Mouse (Mus musculus) gastrocnemius, adult 18-20 months (tissue): ENCODE measurements around the gene St6gal1. TPM values are rescaled to one million over a fixed set of nuclear protein-coding genes. Genes with fewer than 3 reads are reported as not detected.
A peak's percentile ranks its signal among the peaks of the same experiment; 100 is the strongest.

Experiments used
- DNase-seq: peaks from one replicate; pipeline ENCODE4 v3.0.0; 2021; ENCODE audit warnings: low spot score
- total RNA-seq, 2 experiments: library from RNA; stranded (reverse); gene quantifications; 2 replicates each; pipeline ENCODE4 v1.2.3; 2021

The St6gal1 gene
- total RNA-seq, 2 experiments from 2014 or later, result 3.6 to 4.7 TPM

DNA sequence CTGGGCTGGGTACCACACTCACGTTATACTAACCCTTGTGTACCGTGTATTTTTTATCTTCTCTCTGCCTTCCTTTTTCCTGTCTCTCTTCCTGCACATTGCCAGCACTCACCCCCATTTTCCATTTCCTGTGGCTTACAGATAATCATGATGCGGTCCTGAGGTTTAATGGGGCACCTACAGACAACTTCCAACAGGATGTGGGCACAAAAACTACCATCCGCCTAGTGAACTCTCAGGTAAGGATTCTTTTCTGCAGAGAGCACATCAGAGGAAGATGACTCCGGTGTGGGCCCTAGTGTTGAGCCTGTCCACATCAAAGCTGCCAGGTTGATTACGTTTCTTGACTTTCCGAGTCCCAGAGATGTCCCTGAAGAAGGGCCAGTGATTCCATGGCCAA is 103.7 kb downstream of the St6gal1 start:
- DNase-seq, result no peak

DNA sequence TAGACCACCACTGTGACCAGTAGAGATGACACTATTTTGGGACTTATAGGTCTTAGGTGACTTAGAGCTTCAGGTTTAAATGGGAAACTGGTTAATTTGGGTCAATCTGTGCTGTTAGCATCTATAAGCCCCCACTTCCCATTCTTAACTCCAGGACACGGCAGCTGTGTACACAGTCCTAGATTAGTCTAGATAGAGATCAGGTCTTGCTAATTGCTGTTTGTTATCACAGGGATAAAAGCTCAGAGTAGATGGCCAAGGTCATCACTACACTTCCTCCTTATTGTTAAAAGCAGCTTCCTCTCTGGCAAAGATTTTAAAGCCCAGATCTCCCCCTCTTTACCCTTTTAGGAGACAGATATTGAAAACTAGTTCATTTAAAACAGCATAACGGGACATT is 107.6 kb downstream of the St6gal1 start:
- no peak for DNase-seq

DNA sequence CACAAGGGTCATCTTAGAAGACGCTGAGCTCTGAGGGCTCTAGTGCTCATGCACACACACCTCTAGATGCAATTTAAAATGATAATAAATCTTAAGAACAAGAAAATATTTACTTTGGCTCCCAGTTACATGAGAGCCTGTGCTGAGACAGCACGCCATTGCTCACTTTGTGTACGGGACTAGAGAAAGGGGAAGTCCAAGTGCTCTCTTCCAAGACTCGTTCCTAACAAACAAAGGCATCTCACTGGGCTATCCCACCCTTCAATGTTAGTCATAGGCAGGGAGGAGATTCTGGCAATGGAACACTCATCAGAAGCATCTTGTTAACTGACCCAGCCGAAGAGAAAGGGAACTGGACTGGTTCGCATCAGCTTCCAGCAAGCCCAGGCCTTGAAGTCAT is 108.1 kb downstream of the St6gal1 start:
- peak; percentile 35 for DNase-seq

DNA sequence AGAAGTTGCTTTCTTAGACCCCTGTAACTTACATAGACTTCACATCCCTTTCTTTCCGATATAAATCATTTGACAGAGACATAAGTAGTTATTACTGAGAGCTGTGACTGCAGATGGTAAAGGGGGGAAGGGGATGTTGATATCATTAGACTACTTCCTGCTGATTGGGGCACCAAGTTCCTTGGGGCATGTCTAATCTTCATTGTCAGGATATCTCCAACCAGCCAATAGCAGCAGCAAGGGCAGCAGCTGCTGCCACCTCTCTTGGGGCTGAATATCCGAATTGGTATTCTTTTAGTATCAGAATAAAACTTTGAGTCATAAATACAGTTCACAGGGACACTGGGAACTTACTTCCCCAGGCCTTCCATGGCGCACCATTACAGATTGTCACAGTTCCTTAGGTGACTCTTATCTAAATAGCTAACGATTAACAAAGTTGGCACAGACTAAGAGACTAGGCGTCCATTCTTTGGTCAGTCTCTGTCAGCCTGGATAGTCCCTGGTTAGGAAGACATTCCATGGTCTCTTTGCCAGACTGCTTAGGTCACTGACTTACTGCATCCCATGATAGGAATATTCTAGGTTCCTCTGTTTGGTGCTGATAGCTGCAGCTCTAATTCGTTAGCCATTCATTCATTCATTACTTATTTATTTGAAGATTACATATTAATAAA is 109.5 kb downstream of the St6gal1 start:
- no peak for DNase-seq

DNA sequence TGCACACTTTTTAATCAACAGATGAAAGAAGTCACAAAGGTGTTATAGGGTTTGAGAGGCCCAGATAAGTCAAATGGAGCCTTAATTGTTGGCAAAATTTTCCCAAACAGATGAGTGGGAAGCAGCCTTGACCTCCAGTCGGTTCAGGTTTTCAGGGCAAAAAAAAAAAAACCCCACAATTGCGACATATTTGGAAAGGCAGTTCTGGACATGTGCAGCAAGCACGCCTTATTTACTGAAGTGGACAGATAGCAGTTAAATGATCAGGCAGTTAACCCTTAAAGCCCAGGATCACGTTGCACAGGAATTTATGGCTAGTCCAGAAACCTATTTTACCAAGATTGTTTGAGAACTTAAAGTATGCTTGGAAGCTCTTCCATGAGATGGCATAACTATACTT is 112.8 kb downstream of the St6gal1 start:
- no peak for DNase-seq

DNA sequence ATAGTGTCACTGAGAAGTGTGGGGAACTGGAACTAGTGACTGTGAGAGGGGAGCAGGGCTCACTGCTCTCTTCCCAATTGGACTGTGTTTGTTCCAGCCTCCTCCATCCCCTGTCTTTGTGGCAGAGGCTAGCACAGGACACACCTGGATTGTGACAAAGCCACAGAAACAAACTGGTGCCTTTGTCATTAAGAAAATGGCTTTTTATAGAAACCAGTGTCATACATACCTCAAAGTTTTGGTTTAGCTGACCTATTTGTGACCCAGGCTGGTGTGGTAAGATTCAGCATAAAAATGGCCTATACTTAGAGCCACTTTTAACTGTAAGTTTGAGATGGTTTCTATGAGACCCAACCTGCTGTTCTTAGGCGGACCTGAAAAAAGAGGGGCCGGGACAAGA is 116.7 kb downstream of the St6gal1 start:
- no peak for DNase-seq

DNA sequence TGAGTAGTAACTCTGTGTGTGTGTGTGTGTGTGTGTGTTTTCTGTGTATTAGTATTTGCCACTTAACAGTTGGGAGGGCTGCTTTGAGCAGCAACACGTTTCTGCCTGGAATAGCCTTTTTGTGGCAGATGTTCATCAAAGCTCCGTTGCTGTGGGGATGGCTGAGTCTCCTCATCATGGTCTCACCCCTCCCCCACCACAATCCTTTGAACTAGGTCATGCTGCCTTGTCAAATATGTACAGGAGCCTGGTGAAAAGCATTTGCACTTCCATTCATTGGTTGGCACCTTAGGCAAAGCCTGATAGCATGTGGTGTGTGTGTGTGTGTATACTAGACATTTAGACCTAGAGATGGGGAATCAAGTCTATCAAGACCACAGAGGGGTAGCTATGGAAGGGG is 126.3 kb downstream of the St6gal1 start:
- no peak for DNase-seq

DNA sequence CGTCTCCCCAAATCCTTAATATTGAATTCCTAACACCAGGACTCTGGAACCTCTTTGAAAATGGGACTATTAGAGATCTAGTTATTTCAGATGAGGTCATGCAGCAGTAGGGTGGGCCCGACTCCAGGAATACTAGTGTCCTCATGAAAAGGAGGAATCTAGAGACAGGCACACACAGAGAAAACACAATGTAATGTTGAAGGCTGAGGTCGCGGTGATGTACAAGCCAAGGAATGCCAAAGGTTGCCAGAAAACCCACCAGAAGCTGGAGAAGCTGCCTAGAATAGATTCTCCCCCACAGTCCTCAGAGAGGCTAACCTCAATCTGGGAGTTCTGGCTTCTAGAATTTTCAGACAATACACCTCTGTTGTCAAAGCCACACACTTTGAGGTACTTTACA is 136.5 kb downstream of the St6gal1 start:
- peak; percentile 51 for DNase-seq

DNA sequence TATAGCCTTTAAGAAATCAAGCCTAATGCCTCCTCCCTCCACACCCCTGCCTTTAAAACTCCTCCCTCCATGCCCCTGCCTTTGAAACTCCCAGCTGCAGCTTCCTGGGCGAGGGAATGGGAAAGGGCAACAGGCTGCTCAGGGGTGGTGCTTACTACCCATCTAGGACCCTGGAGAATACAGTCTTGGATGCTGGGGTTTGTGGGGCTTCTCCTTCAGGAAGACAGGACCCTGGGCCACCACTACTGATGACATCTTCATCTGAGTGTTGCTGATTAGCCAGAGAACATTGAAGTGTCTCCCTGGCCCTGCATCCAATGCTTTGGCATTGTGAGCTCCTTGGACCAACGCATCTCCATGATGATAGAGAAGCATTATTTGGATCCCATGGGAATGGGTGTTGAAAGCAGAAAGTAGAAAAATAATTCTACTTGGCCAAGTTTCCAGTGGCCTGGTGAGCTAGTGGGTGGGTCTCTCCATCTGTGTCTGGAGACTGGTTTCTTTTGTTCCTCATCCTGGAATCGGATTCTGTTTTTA is 137.0 kb downstream of the St6gal1 start:
- peak; percentile 50 for DNase-seq

DNA sequence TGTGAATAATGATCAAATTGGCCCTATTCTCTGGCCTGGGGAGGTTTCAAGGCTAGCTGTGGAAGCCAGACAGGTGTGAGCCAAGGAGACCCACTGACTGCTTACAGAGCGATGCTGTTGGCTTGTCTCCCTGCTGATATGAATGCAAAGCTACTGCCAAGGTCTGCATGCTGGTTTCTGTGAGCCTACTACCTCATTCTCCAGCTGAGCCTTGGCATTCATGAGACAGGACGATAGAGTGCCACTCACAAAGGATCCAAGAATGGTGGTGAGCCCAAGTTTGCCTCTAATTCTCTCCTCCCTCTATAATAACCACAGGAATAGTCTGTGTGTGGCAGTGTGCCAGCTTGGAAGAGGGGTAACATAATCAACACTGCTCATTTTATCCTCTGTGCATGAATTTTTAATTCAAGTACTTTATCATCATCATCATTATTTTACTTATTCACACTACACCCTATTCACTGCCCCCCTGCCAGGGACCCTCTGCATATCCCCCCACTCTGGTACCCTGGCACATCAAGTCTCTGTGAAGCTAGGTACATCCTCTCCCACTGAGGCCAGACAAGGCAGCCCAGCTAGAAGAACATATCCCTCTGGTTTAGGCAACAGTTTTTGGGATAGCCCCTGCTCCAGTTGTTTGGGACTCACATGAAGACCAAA is 139.9 kb downstream of the St6gal1 start:
- no peak for DNase-seq

DNA sequence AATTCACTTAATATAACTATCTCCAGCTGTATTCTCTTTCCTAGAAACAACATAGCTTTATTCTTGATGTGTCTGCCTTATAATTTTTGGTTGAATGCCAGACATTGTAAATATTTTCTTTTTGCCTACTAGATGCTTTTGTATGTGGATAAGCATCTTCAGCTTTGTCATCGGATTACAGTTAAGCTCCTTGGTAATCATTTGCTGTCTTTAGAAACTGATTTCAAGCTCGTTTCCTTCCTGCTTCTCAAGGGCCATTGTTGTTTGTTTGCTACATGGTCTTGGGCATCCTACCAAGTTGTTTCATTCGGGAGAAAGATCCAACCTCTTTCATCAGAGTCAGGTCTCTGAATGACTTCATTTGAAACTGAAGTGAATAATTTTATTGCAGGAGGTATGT is 144.6 kb downstream of the St6gal1 start:
- no peak for DNase-seq

DNA sequence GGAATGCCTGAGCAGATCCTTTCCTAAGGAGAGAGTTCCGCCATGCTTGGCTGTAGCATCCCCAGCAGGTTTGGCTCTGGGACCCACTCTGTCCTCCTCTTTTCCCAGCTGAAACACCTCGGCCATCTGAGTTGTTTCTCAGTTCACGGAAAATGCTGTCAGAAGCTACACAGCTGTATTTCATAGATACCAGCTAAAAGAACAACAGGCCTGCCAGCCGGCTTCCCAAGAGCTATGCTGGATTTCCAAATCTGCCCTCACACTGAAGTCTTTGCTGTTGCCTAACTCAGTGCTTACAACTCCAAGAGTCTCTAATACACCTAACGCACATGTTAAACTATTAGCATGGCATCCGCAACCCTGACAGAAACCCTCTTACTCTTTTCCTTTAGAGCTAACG is 146.2 kb downstream of the St6gal1 start:
- no peak for DNase-seq

DNA sequence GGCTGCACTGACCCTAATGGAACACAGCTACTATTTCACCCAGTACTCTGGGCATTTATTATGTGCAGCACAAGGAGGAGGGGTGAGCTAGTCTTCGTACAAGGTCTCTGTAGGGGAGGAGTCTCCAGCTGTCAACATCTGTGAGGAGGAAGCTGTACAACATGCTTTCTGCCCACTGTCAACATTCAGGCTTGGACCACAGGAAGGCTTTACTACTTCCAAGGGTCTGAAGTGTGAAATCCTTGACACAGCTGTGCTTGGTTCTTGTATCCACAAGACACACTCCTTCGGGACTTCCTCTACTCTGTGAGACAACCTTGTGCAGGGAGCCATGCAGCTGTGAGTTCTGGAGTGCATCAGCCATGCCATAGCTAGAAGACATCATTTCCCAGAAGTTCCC is 147.8 kb downstream of the St6gal1 start:
- no peak for DNase-seq

DNA sequence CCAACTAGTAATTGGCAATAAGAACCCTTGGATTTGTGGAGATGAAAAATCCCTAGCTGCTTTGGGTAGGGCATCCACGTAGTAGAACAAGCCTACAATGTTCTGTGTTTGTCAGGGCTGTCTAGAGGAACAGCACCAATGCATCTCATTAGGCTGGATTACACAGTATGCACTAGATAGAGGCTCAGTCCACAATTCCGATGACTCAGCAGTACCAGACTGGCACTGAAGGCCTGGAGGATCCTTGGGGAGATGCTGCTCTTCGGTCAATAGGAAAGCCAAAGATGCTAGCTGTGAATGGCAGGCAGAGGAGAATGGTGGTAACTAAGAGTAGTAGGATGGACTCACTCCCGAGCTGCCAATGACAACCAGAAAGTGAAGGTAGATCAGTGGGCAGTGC is 149.5 kb downstream of the St6gal1 start:
- no peak for DNase-seq

DNA sequence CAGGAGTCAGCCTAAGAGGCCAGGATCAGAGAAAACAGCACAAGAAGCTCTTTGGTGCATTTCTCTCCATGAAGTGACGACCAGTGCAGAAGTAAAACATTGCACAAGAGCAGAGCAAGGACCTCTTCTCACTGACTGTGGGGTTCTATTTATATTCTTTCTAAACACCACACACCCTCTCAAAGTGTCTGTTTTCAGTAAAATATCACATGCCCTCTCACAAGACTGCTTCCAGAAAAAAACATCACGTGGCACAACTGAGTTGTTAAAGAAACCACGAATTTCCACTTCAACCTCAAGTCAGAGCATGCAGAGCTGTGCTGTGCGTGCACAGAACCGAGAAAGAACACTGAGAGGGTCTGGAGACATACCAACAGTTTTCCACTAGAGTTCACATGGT is 150.4 kb downstream of the St6gal1 start:
- DNase-seq, result peak; percentile 16

DNA sequence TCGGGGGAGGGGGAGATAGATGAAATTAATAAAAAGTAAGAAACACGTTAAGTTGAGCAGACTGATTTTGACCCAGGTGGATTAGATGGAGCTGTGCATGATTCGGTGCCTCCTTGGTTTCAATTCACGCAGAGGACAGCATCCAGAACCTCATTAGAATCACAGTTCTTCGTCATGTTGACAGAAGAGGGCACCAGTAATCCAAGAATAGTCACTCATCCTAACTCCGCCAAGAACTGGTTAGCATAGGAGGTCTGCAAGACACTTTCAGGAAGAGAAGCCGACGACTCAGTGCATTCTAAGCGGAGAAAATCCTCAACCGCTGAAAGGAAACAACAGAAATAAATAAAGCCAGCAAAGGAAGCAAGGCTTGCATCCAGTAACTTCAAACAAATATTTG is 151.6 kb downstream of the St6gal1 start:
- DNase-seq, result peak; percentile 21

DNA sequence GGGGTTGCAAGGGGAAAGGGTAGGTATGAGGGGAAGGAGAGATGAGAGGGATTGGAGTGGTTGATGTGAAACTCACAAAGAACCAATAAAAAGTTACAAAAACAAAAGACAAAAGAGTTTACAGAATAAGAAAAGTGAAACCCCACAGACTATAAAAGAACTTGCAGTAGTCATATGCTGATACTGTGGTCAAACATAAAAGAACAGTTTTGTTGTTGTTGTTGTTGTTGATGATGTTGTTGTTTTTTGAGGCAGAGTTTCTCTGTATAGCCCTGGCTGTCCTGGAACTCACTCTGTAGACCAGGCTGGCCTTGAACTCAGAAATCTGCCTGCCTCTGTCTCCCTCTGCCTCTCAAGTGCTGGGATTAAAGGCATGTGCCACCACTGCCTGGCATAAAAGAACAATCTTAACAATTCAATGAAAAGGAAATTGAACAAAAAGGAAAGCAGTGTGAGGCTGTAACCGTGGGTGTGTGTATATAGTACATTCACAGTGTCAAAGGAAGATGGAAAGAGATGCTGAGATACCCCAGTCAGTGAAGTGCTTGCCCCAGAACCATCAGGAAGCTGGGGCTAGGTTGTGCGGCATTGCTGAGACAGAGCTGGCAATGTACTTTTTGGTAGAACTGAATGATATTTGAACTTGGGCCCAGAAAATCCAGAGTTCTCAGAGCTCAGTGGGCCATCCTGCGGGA is 155.1 kb downstream of the St6gal1 start:
- no peak for DNase-seq

DNA sequence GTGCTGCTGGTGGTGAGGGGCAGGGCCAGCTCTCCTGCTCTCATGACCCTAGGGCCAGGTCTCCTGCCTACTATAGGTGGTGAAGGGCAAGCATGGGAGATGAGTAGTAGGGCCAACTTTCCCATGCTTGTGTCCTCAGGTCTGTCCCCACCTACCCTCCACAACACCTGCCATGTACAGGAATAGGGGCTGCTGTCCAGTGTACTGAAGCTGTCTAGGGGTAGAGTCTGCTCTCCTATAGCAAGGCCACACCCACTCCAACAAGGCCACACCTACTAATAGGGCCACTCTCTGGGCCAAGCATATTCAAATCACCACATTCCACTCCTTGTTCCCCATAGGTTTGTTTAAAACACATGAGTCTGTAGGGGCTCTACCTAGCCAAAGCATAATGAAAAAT is 159.8 kb downstream of the St6gal1 start:
- DNase-seq, result no peak

DNA sequence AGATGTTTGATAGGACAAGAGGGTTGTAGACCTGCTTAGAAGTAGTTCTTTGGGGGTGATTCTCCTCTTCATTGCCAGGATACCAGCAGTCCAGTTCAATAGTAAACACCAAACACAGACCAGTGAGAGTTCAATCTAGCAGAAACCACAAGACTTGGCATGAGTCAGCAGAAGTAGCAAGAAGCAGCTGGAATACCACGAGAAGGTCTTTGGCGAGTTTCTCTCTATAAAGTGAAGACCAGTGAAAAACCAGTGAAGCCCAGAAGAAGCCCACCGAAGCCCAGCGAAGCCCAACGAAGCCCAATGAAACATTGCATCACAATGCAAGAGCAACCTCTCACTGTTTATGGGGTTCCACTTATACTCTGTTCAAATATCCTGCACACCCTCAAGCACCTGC is 173.4 kb downstream of the St6gal1 start:
- DNase-seq, result no peak

DNA sequence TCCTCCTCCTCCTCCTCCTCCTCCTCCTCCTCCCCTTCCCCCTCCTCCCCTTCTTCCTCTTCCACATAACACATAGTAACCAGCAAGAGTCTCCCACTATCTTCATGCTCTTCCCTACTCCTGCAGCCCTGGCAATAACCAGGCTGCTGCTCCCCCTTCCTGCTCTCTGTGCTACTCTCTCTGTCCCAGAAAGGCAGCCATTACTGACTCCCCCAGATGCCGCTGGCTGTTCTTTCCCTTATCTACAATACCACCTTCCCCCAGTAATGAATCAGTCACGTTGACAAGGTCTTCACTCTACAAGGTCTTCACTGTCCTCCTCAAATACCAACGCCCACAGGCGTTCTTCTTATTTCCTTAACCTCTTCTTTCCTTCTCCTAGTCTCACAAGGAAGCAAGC is 176.9 kb downstream of the St6gal1 start:
- DNase-seq, result no peak

DNA sequence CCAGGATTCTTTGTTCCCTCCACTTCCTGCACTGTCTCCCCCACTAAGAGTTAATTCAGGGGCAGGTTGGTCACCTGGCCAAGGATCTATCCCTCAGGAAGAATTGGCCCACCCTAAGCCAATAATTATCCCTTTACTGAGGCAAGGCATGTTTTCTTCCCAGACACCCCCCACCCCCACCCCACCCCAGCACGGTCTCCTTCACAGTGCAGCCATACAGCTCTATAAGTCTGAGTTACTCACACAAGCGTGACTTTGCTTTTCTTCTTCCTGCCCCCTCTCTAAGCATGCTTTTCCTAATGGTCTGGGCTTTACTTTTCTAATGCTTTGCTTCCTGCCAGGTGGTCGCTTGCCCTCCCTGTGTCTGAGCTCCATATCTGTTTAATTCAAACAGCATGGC is 177.4 kb downstream of the St6gal1 start:
- DNase-seq, result no peak

DNA sequence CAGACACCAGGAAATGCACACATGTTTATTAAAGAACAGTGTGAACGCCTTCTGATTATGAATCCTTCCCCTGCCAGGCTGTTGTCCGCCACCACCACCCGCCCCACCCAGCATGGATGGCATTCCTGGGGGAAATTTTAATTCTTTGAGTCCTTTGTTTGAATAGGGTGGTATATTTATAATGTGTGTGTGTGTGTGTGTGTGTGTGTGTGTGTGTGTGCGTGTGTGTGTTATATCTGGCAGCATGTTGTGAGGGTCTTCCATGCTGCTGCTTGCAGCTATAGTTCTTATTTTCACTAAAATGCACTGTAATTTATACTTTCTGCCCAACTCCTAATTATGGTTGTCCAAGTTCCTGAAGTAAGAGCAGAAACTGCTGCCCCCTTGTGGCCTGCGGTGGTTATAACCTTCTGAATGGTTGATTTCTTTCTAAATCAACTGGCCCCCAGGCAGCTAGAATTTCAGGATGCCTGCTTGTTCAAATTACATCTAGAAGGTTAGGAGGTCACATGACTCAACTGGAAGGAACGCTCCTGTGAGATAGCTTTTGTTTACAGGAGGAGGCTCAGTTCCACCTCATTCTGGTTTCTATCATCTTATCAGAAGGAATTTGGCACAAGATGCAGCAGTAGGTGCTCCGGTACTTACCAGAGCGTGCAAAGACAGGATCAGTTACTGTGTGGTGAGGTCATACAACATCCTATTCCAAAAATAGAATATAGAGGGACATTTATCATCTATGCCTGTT is 178.6 kb downstream of the St6gal1 start:
- DNase-seq, result peak; percentile 68
